Mouse (Mus musculus) embryo, embryonic 10.5 days (tissue): ENCODE results near the gene Ssx2ip.
"Not testable (repeated sequence)": the region's sequence is repeated elsewhere in the genome, so short reads cannot be mapped to it uniquely, and the experiment has no call there.

Experiments
- DNase-seq: peaks from one replicate; pipeline ENCODE4 v3.0.0-alpha.2; 2015; ENCODE audit warnings: low spot score

Gene Ssx2ip

GRCm38 (mm10) chr3:146403770-146404169 is 672 bp upstream of the Ssx2ip start:
- no peak for DNase-seq

GRCm38 (mm10) chr3:146405213-146406006 is 968 bp downstream of the Ssx2ip start:
- peak; percentile 36 for DNase-seq

- DNase-seq, result peak; percentile 42
Observed at GRCm38 (mm10) chr3:146406007-146406341, 1.5 kb downstream of the Ssx2ip start.

- DNase-seq, result no peak
Observed at GRCm38 (mm10) chr3:146407086-146407721, 2.8 kb downstream of the Ssx2ip start.

- DNase-seq, result no peak
Observed at GRCm38 (mm10) chr3:146410114-146410513, 5.7 kb downstream of the Ssx2ip start.

GRCm38 (mm10) chr3:146412008-146412407 is 7.6 kb downstream of the Ssx2ip start:
- no peak for DNase-seq

- DNase-seq, result no peak
Observed at GRCm38 (mm10) chr3:146412480-146412879, 8.0 kb downstream of the Ssx2ip start.

- no peak for DNase-seq
Observed at GRCm38 (mm10) chr3:146413016-146413415, 8.6 kb downstream of the Ssx2ip start.

- no peak for DNase-seq
Observed at GRCm38 (mm10) chr3:146413992-146414391, 9.6 kb downstream of the Ssx2ip start.

GRCm38 (mm10) chr3:146414555-146414954 is 10.1 kb downstream of the Ssx2ip start:
- no peak for DNase-seq

- DNase-seq, result no peak
Observed at GRCm38 (mm10) chr3:146417873-146418272, 13.4 kb downstream of the Ssx2ip start.

- DNase-seq, result no peak
Observed at GRCm38 (mm10) chr3:146418901-146419300, 14.5 kb downstream of the Ssx2ip start.

- DNase-seq, result no peak
Observed at GRCm38 (mm10) chr3:146419534-146419933, 15.1 kb downstream of the Ssx2ip start.

GRCm38 (mm10) chr3:146419992-146420537 is 15.6 kb downstream of the Ssx2ip start:
- DNase-seq, result no peak

- DNase-seq, result no peak
Observed at GRCm38 (mm10) chr3:146421787-146422186, 17.3 kb downstream of the Ssx2ip start.

GRCm38 (mm10) chr3:146423710-146424109 is 19.3 kb downstream of the Ssx2ip start:
- no peak for DNase-seq

- no peak for DNase-seq
Observed at GRCm38 (mm10) chr3:146424306-146424900, 20.0 kb downstream of the Ssx2ip start.

GRCm38 (mm10) chr3:146425902-146426301 is 21.5 kb downstream of the Ssx2ip start:
- no peak for DNase-seq

- no peak for DNase-seq
Observed at GRCm38 (mm10) chr3:146426489-146426888, 22.0 kb downstream of the Ssx2ip start.

- not testable (repeated sequence) for DNase-seq
Observed at GRCm38 (mm10) chr3:146433063-146433462, 28.6 kb downstream of the Ssx2ip start.

- DNase-seq, result no peak
Observed at GRCm38 (mm10) chr3:146433681-146434350, 29.4 kb downstream of the Ssx2ip start.

GRCm38 (mm10) chr3:146434686-146435085 is 30.2 kb downstream of the Ssx2ip start:
- DNase-seq, result no peak
